Mouse (Mus musculus) heart, postnatal 0 days (tissue): Measurements from ENCODE around the gene Olfr281.
"Not testable (repeated sequence)": the region's sequence is repeated elsewhere in the genome, so short reads cannot be mapped to it uniquely, and the experiment has no call there.

Experiments used
- CTCF ChIP-seq: IDR thresholded peaks from 2 replicates; pipeline ENCODE4 v1.5.1; 2016; ENCODE audit warnings: antibody characterized with exemption, control low read depth, low read depth
- EP300 ChIP-seq: IDR thresholded peaks from 2 replicates; pipeline ENCODE4 v1.6.1; 2016; ENCODE audit warnings: antibody characterized with exemption, low read depth

- peak; percentile 21 for TF ChIP-seq CTCF
- not testable (repeated sequence) for TF ChIP-seq EP300
Observed at GRCm38 (mm10) chr15:98417285-98417684, 35.1 kb upstream of the Olfr281 start.
